Mouse (Mus musculus) frontal cortex, adult 2 months (tissue): Measurements from ENCODE around the gene Tasp1. TPM values are rescaled to one million over a fixed set of nuclear protein-coding genes. Genes with fewer than 3 reads are reported as not detected.
A peak's percentile ranks its signal among the peaks of the same experiment; 100 is the strongest.

Source experiments
- DNase-seq, 2 experiments: peaks; one replicate each; pipeline ENCODE4 v3.0.0; 2022; ENCODE audit warnings: low spot score in 1 of 2; ENCODE audit errors: extremely low spot score in 1 of 2
- polyA plus RNA-seq: library from polyadenylated mRNA; depleted of rRNA; stranded (reverse); fragments of >200 nt; gene quantifications from 2 replicates; pipeline ENCODE4 v1.2.3, GENCODE M21; 2012; rRNA removed

Tasp1 gene
- polyA plus RNA-seq, 1 experiment, result 20.3 TPM

GRCm38 (mm10) chr2:139792345-139793120 is 274.1 kb downstream of the Tasp1 start:
- no peak for DNase-seq

DNA sequence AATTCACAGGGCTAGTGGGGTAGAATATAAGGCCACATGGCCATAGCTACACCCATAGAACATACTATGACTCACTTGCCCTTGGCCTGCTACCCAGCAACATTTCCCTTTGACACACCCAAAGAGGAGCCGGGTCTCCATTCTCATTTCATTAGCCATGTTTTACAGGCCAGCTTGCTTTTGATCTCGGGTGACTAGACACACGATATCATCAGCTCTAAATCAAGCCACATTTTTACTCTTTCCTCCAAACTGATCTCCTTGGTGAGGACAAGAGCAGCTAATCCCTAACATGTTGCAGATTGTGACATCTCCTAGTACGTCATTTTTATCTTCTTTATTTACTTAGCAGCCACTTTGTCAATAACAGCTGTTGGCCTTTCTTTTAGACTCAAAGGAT is 277.9 kb downstream of the Tasp1 start:
- no peak for DNase-seq

GRCm38 (mm10) chr2:139784946-139785345 is 281.7 kb downstream of the Tasp1 start:
- peak in 1 of 2 experiments; percentile 42 for DNase-seq

DNA sequence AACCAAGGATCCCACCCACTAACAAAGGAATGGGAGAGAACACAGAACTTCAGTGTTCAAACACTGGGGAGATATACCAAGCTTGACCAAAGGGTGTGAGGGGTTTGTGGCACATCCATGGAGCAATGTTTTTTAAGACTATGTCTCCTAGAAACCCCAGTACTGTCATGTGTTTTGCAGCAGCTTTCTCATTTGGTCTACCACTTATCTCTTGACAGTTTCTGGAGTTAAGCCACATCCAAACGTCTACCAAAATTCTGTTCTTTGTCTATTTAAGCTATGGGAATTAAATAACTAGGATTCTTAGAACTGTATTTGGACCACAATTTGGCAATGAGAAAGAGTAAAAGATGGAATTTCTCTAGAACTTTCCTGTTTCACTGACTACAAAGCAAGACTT is 282.1 kb downstream of the Tasp1 start:
- peak in 1 of 2 experiments; percentile 11 for DNase-seq

Other genes with a start within 250 kb of the Tasp1 start
- not detected in 2 replicates for gene Gm17374, start 85.2 kb upstream of the Tasp1 start, polyA plus RNA-seq
- 11.9 and 14.3 TPM in 2 replicates for gene Esf1, start 103.8 kb upstream of the Tasp1 start, polyA plus RNA-seq
- gene Ndufaf5, start 103.8 kb upstream of the Tasp1 start, polyA plus RNA-seq, result 37.4 and 37.6 TPM in 2 replicates